Mouse (Mus musculus) heart, embryonic 14.5 days (tissue): Measurements from ENCODE around the gene Ttc29. TPM values are rescaled to one million over a fixed set of nuclear protein-coding genes. Genes with fewer than 3 reads are reported as not detected.

ENCODE experiments used
- ATAC-seq: fragments of 200-750 bp; cut with Nextera tagmentation; 2 replicates; pipeline ENCODE4 v1.8.0; 2017; ENCODE audit warnings: low read depth, moderate TSS enrichment; ENCODE audit not compliant: insufficient number of reproducible peaks, insufficient read depth, low FRiP score
- H3K27ac ChIP-seq, 2 experiments: fragments of 200-500 bp in 1 of 2; fragments of 300-500 bp in 1 of 2; sonication (generic) in 1 of 2; replicated peaks in 1 of 2; 2 replicates each; pipeline ENCODE4 v1.5.1; 2012 to 2014; ENCODE audit warnings: low read depth in 2 of 2, low read length in 2 of 2, control low read depth in 1 of 2, mild to moderate bottlenecking in 1 of 2, mixed read lengths in 1 of 2; ENCODE audit not compliant: control insufficient read depth in 1 of 2, insufficient read depth in 1 of 2
- H3K27me3 ChIP-seq: fragments of 300-500 bp; sonication (generic); 2 replicates; pipeline ENCODE4 v1.6.1; 2014; ENCODE audit warnings: mild to moderate bottlenecking, low read length, control low read depth; ENCODE audit not compliant: control insufficient read depth, insufficient read depth
- H3K36me3 ChIP-seq: fragments of 300-500 bp; sonication (generic); 2 replicates; pipeline ENCODE4 v1.6.1; 2014; ENCODE audit warnings: mild to moderate bottlenecking, control low read depth, low read length, mixed read lengths; ENCODE audit not compliant: control insufficient read depth, insufficient read depth
- H3K4me1 ChIP-seq, 2 experiments: fragments of 200-500 bp in 1 of 2; fragments of 300-500 bp in 1 of 2; sonication (generic) in 1 of 2; 2 replicates each; pipeline ENCODE4 v1.6.1; 2012 to 2014; ENCODE audit warnings: low read length in 2 of 2, control low read depth in 1 of 2, mixed read lengths in 1 of 2; ENCODE audit not compliant: control insufficient read depth in 2 of 2, insufficient read depth in 2 of 2
- H3K4me2 ChIP-seq: fragments of 300-500 bp; sonication (generic); 2 replicates; pipeline ENCODE4 v1.6.1; 2014; ENCODE audit warnings: mild to moderate bottlenecking, low read length
- H3K4me3 ChIP-seq, 2 experiments: fragments of 200-500 bp in 1 of 2; fragments of 300-500 bp in 1 of 2; sonication (generic) in 1 of 2; 2 replicates each; pipeline ENCODE4 v1.5.1; 2012 to 2014; ENCODE audit warnings: low read length in 2 of 2, mild to moderate bottlenecking in 2 of 2, control low read depth in 1 of 2, low read depth in 1 of 2, moderate library complexity in 1 of 2; ENCODE audit not compliant: control insufficient read depth in 1 of 2, insufficient read depth in 1 of 2
- H3K9ac ChIP-seq: fragments of 300-500 bp; sonication (generic); 2 replicates; pipeline ENCODE4 v1.6.1; 2014; ENCODE audit warnings: mild to moderate bottlenecking, low read length
- H3K9me3 ChIP-seq: fragments of 300-500 bp; sonication (generic); 2 replicates; pipeline ENCODE4 v1.6.1; 2016; ENCODE audit warnings: low read length, control low read depth; ENCODE audit not compliant: control insufficient read depth
- WGBS: fragments of 180-500 bp; shearing (Covaris S2); extraction: QIAGEN DNeasy Blood & Tissue Kit; methylation state at CpG from one replicate; pipeline ENCODE4 v1.1.7; 2014; 5-methylcytosine and 5-hydroxymethylcytosine counted together
- polyA plus RNA-seq: library from polyadenylated mRNA; unstranded; fragments of >200 nt; fragmentation: Nextera tagmentation; extraction: Ambion mirVana; gene quantifications from 2 replicates; pipeline ENCODE4 v1.2.1, GENCODE M21; 2014

Gene Ttc29
- polyA plus RNA-seq, 1 experiment from 2014 or later, result not detected

DNA sequence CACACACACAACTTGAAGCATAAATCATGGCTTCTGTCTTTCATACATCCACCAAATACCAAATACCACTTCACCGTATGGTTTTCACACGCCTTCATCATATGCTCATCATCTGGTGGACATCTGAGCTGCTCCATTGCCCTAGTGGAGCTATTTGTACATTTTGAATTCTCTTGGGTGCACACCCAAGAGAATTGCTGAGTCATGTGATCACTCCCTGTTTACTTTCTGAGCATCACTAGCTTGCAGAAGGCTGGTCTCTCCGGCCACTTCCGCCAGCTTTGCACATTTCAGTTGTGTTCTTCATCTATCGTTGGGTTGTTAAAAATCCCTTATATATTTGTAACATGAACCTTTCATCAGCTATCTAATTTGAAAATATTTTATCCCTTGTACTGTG is 65.5 kb downstream of the Ttc29 start:
- no peaks in the 10 kb centered on the region for H3K4me1 ChIP-seq
- H3K27me3 ChIP-seq, result no peaks in the 10 kb centered on the region
- H3K9ac ChIP-seq, result no peak overlapping the region
- H3K27ac ChIP-seq, result no peak overlapping the region
- no peaks in the 10 kb centered on the region for H3K36me3 ChIP-seq
- ATAC-seq, result no peak
- H3K4me2 ChIP-seq, result no peak overlapping the region
- H3K9me3 ChIP-seq, result no peaks in the 10 kb centered on the region
- 91% methylated on average over 5 of the region's 5 CpGs for WGBS
- no peak overlapping the region for H3K4me3 ChIP-seq

DNA sequence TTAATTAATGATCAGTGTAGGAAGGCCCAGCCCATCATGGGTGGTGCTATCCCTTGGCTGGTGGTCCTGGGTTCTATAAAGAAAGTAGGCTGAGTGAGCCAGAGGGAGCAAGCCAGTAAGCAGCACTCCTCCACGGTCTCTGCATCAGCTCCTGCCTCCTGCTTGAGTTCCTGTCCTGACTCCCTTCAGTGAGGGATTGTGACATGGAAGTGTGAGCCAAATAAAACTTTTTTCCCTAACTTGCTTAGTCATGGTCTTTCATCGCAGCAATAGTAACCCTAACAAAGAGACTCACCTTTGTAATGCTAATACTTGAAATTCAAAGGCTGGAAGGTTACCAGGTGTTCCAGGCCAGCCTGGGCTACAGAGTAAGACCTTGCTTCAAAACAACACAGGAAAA is 71.7 kb downstream of the Ttc29 start:
- Histone ChIP-seq H3K4me2 (no peak overlapping the region), H3K36me3 (no peaks in the 10 kb centered on the region), H3K9me3 (no peaks in the 10 kb centered on the region), H3K27ac (no peak overlapping the region), H3K4me3 (no peak overlapping the region), H3K9ac (no peak overlapping the region), H3K4me1 (no peaks in the 10 kb centered on the region), H3K27me3 (no peaks in the 10 kb centered on the region)
- ATAC-seq, result no peak
- WGBS, result 74% methylated on average over 2 of the region's 2 CpGs

DNA sequence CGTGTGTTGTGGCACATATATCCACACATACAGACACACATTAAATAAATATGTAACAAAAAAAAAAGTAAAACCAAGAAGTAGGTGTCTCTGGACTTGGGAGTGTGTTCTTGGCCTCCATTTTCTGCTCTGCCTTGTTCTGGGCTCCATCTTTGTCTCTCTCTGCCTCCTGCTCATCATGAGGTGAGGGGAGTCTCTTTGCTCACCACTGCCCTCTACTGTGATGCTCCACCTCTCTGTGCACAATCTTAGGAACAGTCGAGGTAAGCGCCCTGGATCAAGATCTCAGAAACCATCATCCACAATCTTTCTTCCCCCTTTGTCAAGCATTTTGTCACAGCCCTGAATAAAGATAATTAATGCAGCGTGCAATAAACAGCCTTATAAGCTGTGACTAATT is 72.3 kb downstream of the Ttc29 start:
- WGBS, result 74% methylated on average over 4 of the region's 4 CpGs
- Histone ChIP-seq H3K36me3 (no peaks in the 10 kb centered on the region), H3K4me3 (no peak overlapping the region), H3K4me2 (no peak overlapping the region), H3K27me3 (no peaks in the 10 kb centered on the region), H3K4me1 (no peaks in the 10 kb centered on the region), H3K27ac (no peak overlapping the region), H3K9me3 (no peaks in the 10 kb centered on the region), H3K9ac (no peak overlapping the region)
- no peak for ATAC-seq

DNA sequence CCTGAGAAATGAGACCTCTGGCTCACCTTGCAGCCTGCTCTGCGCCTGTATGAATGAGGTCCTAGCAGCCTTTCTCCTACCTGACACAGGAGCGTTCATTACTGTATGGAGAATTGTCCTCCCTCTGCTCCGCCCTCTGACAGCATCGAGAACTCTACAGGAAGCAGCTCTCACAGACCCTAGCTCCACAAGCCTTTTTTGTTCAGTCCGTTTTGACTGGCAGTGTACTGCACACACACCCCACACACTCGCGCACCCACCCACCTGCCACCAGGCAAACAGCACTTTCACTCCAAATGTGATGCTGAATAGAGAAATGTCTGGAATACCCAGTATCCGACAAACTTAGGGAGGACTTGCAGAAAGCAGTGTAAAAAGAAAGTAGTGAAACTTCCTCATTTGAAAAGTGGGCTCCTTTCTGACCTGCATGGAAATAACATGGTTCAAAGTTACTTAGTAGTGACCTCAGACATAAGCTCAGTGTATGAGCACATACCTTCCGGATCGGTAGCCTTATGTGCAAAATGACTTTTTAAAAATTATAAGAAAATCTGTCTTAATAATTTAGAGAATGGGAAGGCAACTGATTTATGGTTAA is 76.4 kb downstream of the Ttc29 start:
- no peak overlapping the region for H3K4me3 ChIP-seq
- H3K36me3 ChIP-seq, result no peaks in the 10 kb centered on the region
- H3K4me1 ChIP-seq, result no peaks in the 10 kb centered on the region
- no peaks in the 10 kb centered on the region for H3K9me3 ChIP-seq
- WGBS, result 78% methylated on average over 10 of the region's 10 CpGs
- no peak overlapping the region for H3K27ac ChIP-seq
- H3K4me2 ChIP-seq, result no peak overlapping the region
- ATAC-seq, result no peak
- H3K27me3 ChIP-seq, result no peaks in the 10 kb centered on the region
- H3K9ac ChIP-seq, result no peak overlapping the region

DNA sequence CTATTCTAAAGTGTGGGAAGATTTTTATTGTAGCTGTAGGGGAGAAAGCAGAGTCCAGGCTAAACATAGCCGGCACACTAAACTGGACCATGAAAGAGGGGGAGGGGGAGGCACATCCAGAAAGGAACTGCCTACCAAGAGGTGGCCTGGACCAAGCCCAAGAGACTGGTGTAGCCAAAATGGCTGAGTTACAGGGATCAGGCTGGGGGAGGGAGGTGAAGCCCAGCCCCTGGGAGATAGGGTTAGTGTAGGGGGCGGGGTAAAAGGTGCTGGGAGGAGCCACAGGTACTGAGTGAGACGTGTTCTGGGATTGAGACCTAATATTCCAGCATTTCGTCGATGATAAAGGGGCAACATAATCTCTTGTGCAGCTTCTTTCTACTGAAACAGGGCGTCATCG is 77.2 kb downstream of the Ttc29 start:
- Histone ChIP-seq H3K4me2 (no peak overlapping the region), H3K27ac (no peak overlapping the region), H3K4me3 (no peak overlapping the region), H3K36me3 (no peaks in the 10 kb centered on the region), H3K9ac (no peak overlapping the region), H3K4me1 (no peaks in the 10 kb centered on the region), H3K27me3 (no peaks in the 10 kb centered on the region), H3K9me3 (no peaks in the 10 kb centered on the region)
- 50% methylated on average over 7 of the region's 7 CpGs for WGBS
- no peak for ATAC-seq

DNA sequence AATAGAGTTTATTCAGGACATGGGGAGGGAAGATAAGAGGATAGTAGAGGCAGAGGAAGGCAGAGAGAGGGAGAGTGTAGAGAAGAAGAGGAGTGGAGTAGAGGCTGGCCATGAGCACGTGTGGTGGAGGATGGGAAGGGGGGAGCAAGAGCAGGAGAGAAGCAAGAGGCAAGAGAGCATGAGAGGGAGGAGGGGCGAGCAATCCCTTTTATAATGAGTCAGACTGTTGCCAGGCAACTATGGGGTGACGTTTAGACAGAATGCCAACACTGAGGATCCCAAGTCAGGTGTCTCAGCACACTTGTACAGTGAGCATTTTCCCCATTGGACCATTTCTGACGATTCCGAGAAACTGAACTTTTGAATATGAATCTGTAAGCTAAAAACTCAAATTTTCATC is 82.4 kb downstream of the Ttc29 start:
- Histone ChIP-seq H3K36me3 (no peaks in the 10 kb centered on the region), H3K27me3 (no peaks in the 10 kb centered on the region)
- no peak for ATAC-seq

DNA sequence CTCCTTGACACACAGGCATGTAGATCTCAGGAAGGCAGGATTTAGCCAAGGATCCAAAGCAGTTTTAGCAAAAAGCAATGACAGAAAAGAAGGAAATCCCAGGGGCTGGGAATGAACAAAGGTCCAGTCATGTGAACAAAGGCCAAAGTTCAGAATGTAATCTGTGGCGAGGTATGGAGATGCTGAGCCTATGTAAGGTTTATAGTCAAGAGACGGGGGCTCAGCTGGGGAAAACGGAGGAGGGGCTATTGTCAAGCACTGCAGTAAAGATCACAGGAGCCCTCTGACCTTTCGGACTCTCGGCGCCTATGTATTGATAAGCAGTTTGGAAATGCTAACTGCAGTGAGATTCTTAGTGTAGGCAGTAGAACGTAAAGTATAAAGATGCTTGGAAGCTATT is 90.5 kb downstream of the Ttc29 start:
- Histone ChIP-seq H3K27me3 (no peaks in the 10 kb centered on the region), H3K4me3 (no peak overlapping the region), H3K4me1 (peaks cover 0 to 4% of the 10 kb centered on the region in 2 experiments; a peak in 1 of 4 replicates), H3K4me2 (no peak overlapping the region), H3K27ac (no peak overlapping the region), H3K9me3 (no peaks in the 10 kb centered on the region), H3K9ac (no peak overlapping the region), H3K36me3 (no peaks in the 10 kb centered on the region)
- WGBS, result 40% methylated on average over 7 of the region's 7 CpGs
- no peak for ATAC-seq

More for the DNA sequence above, 82.4 kb downstream of the Ttc29 start:
- Histone ChIP-seq H3K4me3 (no peak overlapping the region), H3K9ac (no peak overlapping the region), H3K9me3 (no peaks in the 10 kb centered on the region), H3K27ac (no peak overlapping the region), H3K4me2 (no peak overlapping the region), H3K4me1 (no peaks in the 10 kb centered on the region)
- 57% methylated on average over 5 of the region's 5 CpGs for WGBS

DNA sequence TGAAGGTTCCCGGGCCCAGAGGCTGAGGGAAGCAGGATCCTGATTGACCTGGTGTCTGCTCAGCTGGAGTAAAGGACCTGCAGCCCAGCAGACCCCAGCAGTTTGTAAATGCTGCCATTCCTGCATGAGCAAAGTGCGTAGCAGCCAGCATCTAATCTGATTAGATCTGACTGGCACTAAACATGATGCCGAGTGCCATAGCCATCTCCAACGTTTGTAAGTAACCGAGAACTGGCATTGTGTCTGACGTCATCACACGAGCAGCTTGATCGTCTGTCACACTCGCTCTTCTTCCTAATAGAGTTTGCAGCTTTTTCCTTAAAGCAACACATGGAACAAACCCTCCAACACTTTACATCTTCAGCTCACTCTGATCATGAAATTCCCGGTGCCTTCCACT is 93.5 kb downstream of the Ttc29 start:
- no peak for ATAC-seq
- WGBS, result 45% methylated on average over 10 of the region's 10 CpGs

More for the DNA sequence above, 93.5 kb downstream of the Ttc29 start:
- Histone ChIP-seq H3K4me2 (no peak overlapping the region), H3K4me1 (peaks cover 0 to 4% of the 10 kb centered on the region in 2 experiments; a peak in 1 of 4 replicates), H3K9ac (no peak overlapping the region), H3K27ac (no peak overlapping the region), H3K36me3 (no peaks in the 10 kb centered on the region), H3K4me3 (no peak overlapping the region), H3K27me3 (no peaks in the 10 kb centered on the region), H3K9me3 (no peaks in the 10 kb centered on the region)
